Mouse (Mus musculus) limb, embryonic 14.5 days (tissue): Measurements from ENCODE around the gene Aldh4a1. TPM values are rescaled to one million over a fixed set of nuclear protein-coding genes. Genes with fewer than 3 reads are reported as not detected.

Experiments used
- ATAC-seq: fragments of 200-750 bp; cut with Nextera tagmentation; 2 replicates; pipeline ENCODE4 v1.8.0; 2017; ENCODE audit warnings: low read depth, moderate number of reproducible peaks, moderate TSS enrichment; ENCODE audit not compliant: low FRiP score
- DNase-seq: peaks from one replicate; pipeline ENCODE4 v3.0.0-alpha.2; 2015; ENCODE audit warnings: low spot score
- H3K27ac ChIP-seq: fragments of 300-500 bp; sonication (generic); replicated peaks from 2 replicates; pipeline ENCODE4 v1.5.1; 2014; ENCODE audit warnings: low read depth, mild to moderate bottlenecking, low read length, moderate library complexity, mixed read lengths
- H3K27me3 ChIP-seq: fragments of 300-500 bp; sonication (generic); 2 replicates; pipeline ENCODE4 v1.6.1; 2014; ENCODE audit warnings: low read length, mixed read lengths; ENCODE audit not compliant: control insufficient read depth, insufficient read depth
- H3K36me3 ChIP-seq: fragments of 300-500 bp; sonication (generic); 2 replicates; pipeline ENCODE4 v1.6.1; 2014; ENCODE audit warnings: mild to moderate bottlenecking, low read length, moderate library complexity, mixed read lengths; ENCODE audit not compliant: control insufficient read depth, insufficient read depth
- H3K4me1 ChIP-seq: fragments of 300-500 bp; sonication (generic); 2 replicates; pipeline ENCODE4 v1.6.1; 2014; ENCODE audit warnings: antibody characterized with exemption, low read length, mixed read lengths; ENCODE audit not compliant: control insufficient read depth, insufficient read depth
- H3K4me2 ChIP-seq: fragments of 300-500 bp; sonication (generic); replicated peaks from 2 replicates; pipeline ENCODE4 v1.6.1; 2014; ENCODE audit warnings: low read depth, mild to moderate bottlenecking, low read length, moderate library complexity; ENCODE audit not compliant: severe bottlenecking
- H3K4me3 ChIP-seq: fragments of 300-500 bp; sonication (generic); replicated peaks from 2 replicates; pipeline ENCODE4 v1.5.1; 2014; ENCODE audit warnings: low read length
- H3K9ac ChIP-seq: fragments of 300-500 bp; sonication (generic); 2 replicates; pipeline ENCODE4 v1.6.1; 2014; ENCODE audit warnings: mild to moderate bottlenecking, low read depth, low read length, moderate library complexity; ENCODE audit not compliant: severe bottlenecking
- H3K9me3 ChIP-seq: fragments of 300-500 bp; sonication (generic); 2 replicates; pipeline ENCODE4 v1.6.1; 2016; ENCODE audit warnings: low read length; ENCODE audit not compliant: control insufficient read depth
- POLR2A ChIP-seq: fragments of 200-500 bp; IDR thresholded peaks from 2 replicates; pipeline ENCODE4 v1.8.0; 2012; ENCODE audit warnings: inconsistent platforms, mild to moderate bottlenecking, moderate library complexity, borderline replicate concordance; ENCODE audit not compliant: insufficient read depth, insufficient read length; ENCODE audit errors: extremely low read depth
- WGBS: fragments of 180-500 bp; shearing (Covaris S2); extraction: QIAGEN DNeasy Blood & Tissue Kit; methylation state at CpG from one replicate; pipeline ENCODE4 v1.1.7; 2014; 5-methylcytosine and 5-hydroxymethylcytosine counted together
- polyA plus RNA-seq, 2 experiments: library from polyadenylated mRNA; depleted of rRNA in 1 of 2; stranded (reverse) in 1 of 2; unstranded in 1 of 2; fragments of >200 nt; fragmentation: Nextera tagmentation in 1 of 2; extraction: Ambion mirVana in 1 of 2; gene quantifications; 2 replicates each; pipeline versions ENCODE4 v1.2.1 to v1.2.3; 2012 to 2014

The Aldh4a1 gene
- polyA plus RNA-seq, 2 experiments, result 21.9 to 23.0 TPM

DNA sequence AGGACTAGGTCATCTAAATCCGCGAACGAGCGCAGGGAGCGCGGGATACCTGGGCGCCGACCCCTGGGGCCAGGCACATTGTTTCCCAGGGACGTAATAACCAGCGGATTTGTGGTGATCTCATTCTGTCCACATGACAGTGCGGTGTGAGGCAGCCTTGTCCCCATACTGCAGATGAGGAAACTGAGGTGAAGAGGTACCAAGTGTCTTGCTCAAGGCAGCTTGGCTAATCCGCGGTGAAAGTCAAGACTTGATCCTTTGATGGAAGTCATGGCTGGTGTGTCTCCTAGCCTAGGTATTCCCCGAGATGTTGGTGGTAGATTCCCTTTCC lies 47.0 kb upstream of the Aldh4a1 start:
- ATAC-seq (no peak), DNase-seq (no peak)
- Histone ChIP-seq H3K36me3 (no peaks in the 10 kb centered on the region), H3K4me2 (peak overlapping the region; percentile 96), H3K27me3 (no peaks in the 10 kb centered on the region), H3K9me3 (no peaks in the 10 kb centered on the region), H3K4me1 (peaks cover 42% of the 10 kb centered on the region), H3K27ac (no peak overlapping the region; the same call in 1 of the 2 replicates), H3K9ac (peak overlapping the region; percentile 78), H3K4me3 (peak overlapping the region; percentile 77)
- WGBS, result 7% methylated on average over 14 of the region's 14 CpGs
- TF ChIP-seq POLR2A, result no peak

DNA sequence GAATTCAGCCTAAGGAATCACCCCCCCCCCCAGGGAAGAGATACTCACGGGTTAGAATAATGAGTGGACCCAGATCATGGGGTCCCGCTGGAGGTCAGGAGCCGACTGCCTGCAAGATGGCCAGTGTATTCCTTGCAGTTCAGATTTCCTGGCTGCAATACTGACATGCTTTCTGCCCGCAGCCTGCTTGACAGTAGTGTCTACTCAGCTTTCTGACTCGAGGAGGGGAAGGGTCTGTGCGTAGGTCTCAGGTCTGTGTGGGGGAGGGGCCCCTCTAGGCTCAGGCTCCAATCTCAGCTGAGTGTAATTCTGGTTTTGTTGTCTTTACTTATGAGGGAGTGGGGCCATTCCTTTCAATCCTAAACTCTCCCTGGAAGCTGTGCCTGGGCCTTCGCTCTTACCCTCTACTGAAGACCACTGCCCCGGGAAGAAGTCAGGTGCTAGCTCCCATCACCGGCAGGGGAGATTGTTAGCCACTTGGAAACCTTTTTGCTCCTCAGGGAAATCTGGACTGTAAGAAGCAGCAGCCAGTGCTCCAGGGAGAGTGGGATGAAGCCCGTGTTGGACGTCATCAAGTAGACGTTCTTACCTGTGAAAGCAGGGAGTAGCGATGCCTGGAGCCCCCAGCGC lies 46.3 kb upstream of the Aldh4a1 start:
- no peak overlapping the region for H3K27ac ChIP-seq
- no peak for DNase-seq

DNA sequence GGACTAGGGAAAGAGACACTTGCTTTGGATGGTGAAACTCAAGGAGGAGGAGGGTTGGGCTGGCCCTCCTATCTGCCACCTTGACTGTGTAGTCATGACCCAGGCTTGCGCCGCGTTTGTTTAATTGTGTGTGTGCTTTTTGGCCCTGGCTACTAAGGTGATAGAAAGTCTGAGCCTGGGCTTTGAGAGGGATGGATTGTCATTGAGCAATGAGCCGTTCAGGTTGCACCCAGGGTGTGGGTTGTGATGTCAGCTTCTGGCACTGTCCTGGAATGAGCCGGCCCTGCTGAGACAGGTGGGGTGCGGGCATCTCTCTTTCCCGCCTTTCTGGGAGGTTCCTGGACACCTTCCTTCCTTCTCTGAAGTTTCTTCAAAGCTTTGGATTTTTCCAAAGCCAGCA lies 45.7 kb upstream of the Aldh4a1 start:
- 86% methylated on average over 7 of the region's 7 CpGs for WGBS
- H3K36me3 ChIP-seq, result 0 out of 2 replicates have a peak, but pooled peaks cover 1% of the 10 kb centered on the region
- DNase-seq, result no peak
- H3K27me3 ChIP-seq, result no peaks in the 10 kb centered on the region
- H3K9ac ChIP-seq, result 0 out of 2 replicates have a peak overlapping the region, but pooled peaks have one; percentile 78
- peaks cover 56% of the 10 kb centered on the region for H3K4me1 ChIP-seq
- H3K9me3 ChIP-seq, result no peaks in the 10 kb centered on the region
- no peak overlapping the region for H3K27ac ChIP-seq
- peak overlapping the region; percentile 77; the same call in 1 of the 2 replicates for H3K4me3 ChIP-seq
- H3K4me2 ChIP-seq, result peak overlapping the region; percentile 96
- ATAC-seq, result no peak
- TF ChIP-seq POLR2A, result no peak

More for the DNA sequence above, 46.3 kb upstream of the Aldh4a1 start:
- no peak for ATAC-seq
- no peak for TF ChIP-seq POLR2A
- Histone ChIP-seq H3K36me3 (no peaks in the 10 kb centered on the region), H3K4me2 (peak overlapping the region; percentile 96), H3K9me3 (no peaks in the 10 kb centered on the region), H3K9ac (peak overlapping the region; percentile 78; the same call in 1 of the 2 replicates), H3K27me3 (no peaks in the 10 kb centered on the region), H3K4me1 (peaks cover 50% of the 10 kb centered on the region), H3K4me3 (peak overlapping the region; percentile 77)
- WGBS, result 38% methylated on average over 14 of the region's 14 CpGs

DNA sequence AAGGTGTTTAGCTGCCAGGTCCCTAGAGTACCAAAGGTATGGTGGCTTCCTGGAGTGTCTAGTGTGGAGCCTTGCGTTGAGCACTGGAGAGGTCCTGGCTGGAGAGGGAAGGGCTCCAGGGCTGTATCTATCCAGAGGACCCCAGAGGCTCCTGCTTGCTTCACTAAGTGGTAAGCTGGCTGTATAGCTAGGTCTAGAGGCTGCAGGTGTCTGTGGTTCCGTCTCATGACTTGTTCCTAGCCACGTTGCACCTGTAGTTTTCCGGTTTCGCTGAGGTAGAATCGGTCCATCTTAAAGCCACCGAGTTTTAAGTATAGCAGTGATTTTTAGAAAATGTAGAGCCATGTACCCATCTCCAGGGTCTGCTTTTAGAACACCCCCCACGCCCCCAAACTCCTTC lies 44.3 kb upstream of the Aldh4a1 start:
- H3K27ac ChIP-seq, result no peak overlapping the region
- H3K9me3 ChIP-seq, result no peaks in the 10 kb centered on the region
- TF ChIP-seq POLR2A, result no peak
- WGBS, result 83% methylated on average over 8 of the region's 8 CpGs
- peaks cover 63% of the 10 kb centered on the region for H3K4me1 ChIP-seq
- ATAC-seq (no peak), DNase-seq (no peak)
- 0 out of 2 replicates have a peak, but pooled peaks cover 2% of the 10 kb centered on the region for H3K36me3 ChIP-seq
- no peak overlapping the region for H3K9ac ChIP-seq
- H3K4me3 ChIP-seq, result no peak overlapping the region
- H3K27me3 ChIP-seq, result no peaks in the 10 kb centered on the region
- no peak overlapping the region for H3K4me2 ChIP-seq

DNA sequence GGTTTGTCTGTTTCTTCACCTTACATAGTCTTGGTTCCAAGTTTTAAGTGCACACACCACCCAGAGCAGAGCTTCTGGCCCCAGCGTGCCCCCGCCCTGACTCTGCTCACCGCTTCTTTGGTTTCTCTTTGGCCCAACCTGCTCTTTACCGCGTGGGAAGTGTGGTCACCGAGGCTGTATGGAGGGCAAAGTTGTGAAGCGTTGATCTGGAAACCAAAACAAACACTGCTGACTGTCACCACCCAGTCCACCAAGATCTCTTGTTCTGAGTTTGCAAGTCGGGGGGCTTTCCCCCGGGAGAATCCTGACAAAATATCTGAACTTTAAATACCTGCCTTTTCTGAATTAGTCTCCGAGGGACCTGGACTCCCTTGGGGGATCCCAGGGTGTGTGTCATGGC lies 43.7 kb upstream of the Aldh4a1 start:
- Histone ChIP-seq H3K9ac (no peak overlapping the region), H3K36me3 (0 out of 2 replicates have a peak, but pooled peaks cover 2% of the 10 kb centered on the region), H3K4me3 (no peak overlapping the region), H3K4me2 (no peak overlapping the region), H3K4me1 (peaks cover 60% of the 10 kb centered on the region), H3K9me3 (no peaks in the 10 kb centered on the region), H3K27me3 (no peaks in the 10 kb centered on the region), H3K27ac (no peak overlapping the region)
- DNase-seq, result no peak
- 67% methylated on average over 10 of the region's 10 CpGs for WGBS
- ATAC-seq, result no peak
- TF ChIP-seq POLR2A, result no peak
